Mouse (Mus musculus) liver, adult 2 months (tissue): ENCODE measurements around the gene Dcaf10.

Source experiments
- CTCF ChIP-seq: fragments of 200-500 bp; IDR thresholded peaks from 2 replicates; pipeline ENCODE4 v1.5.1; 2011; ENCODE audit warnings: low read depth, low read length, control low read depth
- POLR2A ChIP-seq: fragments of 200-500 bp; IDR thresholded peaks from 2 replicates; pipeline ENCODE4 v1.6.1; 2011; ENCODE audit warnings: low read length, control low read depth; ENCODE audit not compliant: insufficient read depth; ENCODE audit errors: extremely low read depth

DNA sequence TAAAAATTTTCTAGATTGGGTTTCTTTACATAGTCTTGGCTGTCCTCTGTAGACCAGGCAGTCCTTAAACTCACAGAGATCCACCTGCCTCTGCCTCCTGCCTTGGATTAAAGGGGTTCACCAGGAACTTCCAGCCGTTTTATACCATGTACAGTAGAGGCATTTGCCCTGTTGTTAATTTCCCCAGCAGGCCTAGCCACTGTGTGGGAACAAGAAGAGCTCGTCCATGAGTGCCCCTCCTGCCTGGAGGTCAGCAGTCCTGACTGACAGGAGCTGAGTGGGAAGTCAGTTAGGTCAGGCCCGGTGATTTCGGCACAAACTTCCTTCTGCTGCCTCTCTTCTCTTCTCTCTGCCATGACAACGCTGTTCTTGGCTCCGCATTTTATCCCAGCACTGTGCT is 33.3 kb upstream of the Dcaf10 start:
- no peak for TF ChIP-seq CTCF
- TF ChIP-seq POLR2A: no peak
